Mouse (Mus musculus) MEL (cell line): ENCODE measurements around the gene Plk2. TPM values are rescaled to one million over a fixed set of nuclear protein-coding genes. Genes with fewer than 3 reads are reported as not detected.

ENCODE experiments used
- DNase-seq: peaks from one replicate; pipeline ENCODE4 v3.0.0; 2011; ENCODE audit warnings: low read depth, low spot score
- H3K27ac ChIP-seq: 2 replicates; pipeline ENCODE4 v1.5.1; 2012; ENCODE audit warnings: low read depth, mild to moderate bottlenecking, control low read depth, low read length, moderate library complexity; ENCODE audit not compliant: control insufficient read depth
- H3K27me3 ChIP-seq, 2 experiments: fragments of 150-350 bp in 1 of 2; sonication (generic) in 1 of 2; 2 replicates each; pipeline ENCODE4 v1.6.1; 2012; ENCODE audit warnings: low read length in 2 of 2, mild to moderate bottlenecking in 2 of 2, improper control_type of control experiment in 1 of 2, moderate library complexity in 1 of 2; ENCODE audit not compliant: insufficient read depth in 2 of 2, control insufficient read depth in 1 of 2
- H3K36me3 ChIP-seq, 2 experiments: 2 replicates each; pipeline ENCODE4 v1.6.1; 2012 to 2014; ENCODE audit warnings: low read length in 2 of 2, improper control_type of control experiment in 1 of 2, inconsistent platforms in 1 of 2, mild to moderate bottlenecking in 1 of 2; ENCODE audit not compliant: insufficient read depth in 2 of 2, control insufficient read depth in 1 of 2
- H3K4me1 ChIP-seq, 2 experiments: fragments of 150-350 bp in 1 of 2; sonication (generic) in 1 of 2; 2 replicates each; pipeline ENCODE4 v1.6.1; 2012; ENCODE audit warnings: low read length in 2 of 2, improper control_type of control experiment in 1 of 2, mild to moderate bottlenecking in 1 of 2; ENCODE audit not compliant: insufficient read depth in 2 of 2, control insufficient read depth in 1 of 2
- H3K4me3 ChIP-seq, 2 experiments: fragments of 150-350 bp in 1 of 2; sonication (generic) in 1 of 2; 2 replicates each; pipeline ENCODE4 v1.5.1; 2012; ENCODE audit warnings: low read depth in 2 of 2, low read length in 2 of 2, mild to moderate bottlenecking in 2 of 2, moderate library complexity in 2 of 2, control low read depth in 1 of 2, improper control_type of control experiment in 1 of 2; ENCODE audit not compliant: control insufficient read depth in 1 of 2, insufficient read depth in 1 of 2
- H3K79me2 ChIP-seq: 2 replicates; pipeline ENCODE4 v1.6.1; 2012; ENCODE audit warnings: mild to moderate bottlenecking, low read length, moderate library complexity; ENCODE audit not compliant: control insufficient read depth, poor library complexity, insufficient read depth
- H3K9ac ChIP-seq: 2 replicates; pipeline ENCODE4 v1.6.1; 2012; ENCODE audit warnings: low read depth, mild to moderate bottlenecking, control low read depth, low read length, moderate library complexity; ENCODE audit not compliant: control insufficient read depth, poor library complexity, severe bottlenecking
- H3K9me3 ChIP-seq: fragments of 150-350 bp; sonication (generic); replicated peaks from 2 replicates; pipeline ENCODE4 v1.6.1; 2012; ENCODE audit warnings: mild to moderate bottlenecking, low read length, improper control_type of control experiment, moderate library complexity; ENCODE audit not compliant: insufficient read depth
- CHD1 ChIP-seq: IDR thresholded peaks from 2 replicates; pipeline ENCODE4 v1.6.1; 2012; ENCODE audit warnings: low read depth, mild to moderate bottlenecking, inconsistent platforms, low read length, improper control_type of control experiment
- E2F4 ChIP-seq: IDR thresholded peaks from 2 replicates; pipeline ENCODE4 v1.6.1; 2011; ENCODE audit warnings: low read depth, low read length, improper control_type of control experiment, borderline replicate concordance
- EP300 ChIP-seq, 2 experiments: IDR thresholded peaks; 2 replicates each; pipeline ENCODE4 v1.6.1; 2011; ENCODE audit warnings: improper control_type of control experiment in 2 of 2, low read length in 2 of 2, low read depth in 1 of 2, mild to moderate bottlenecking in 1 of 2
- GABPA ChIP-seq: IDR thresholded peaks from 2 replicates; pipeline ENCODE4 v1.6.1; 2012; ENCODE audit warnings: low read depth, mild to moderate bottlenecking, inconsistent platforms, low read length, improper control_type of control experiment, moderate library complexity
- HCFC1 ChIP-seq: IDR thresholded peaks from 2 replicates; pipeline ENCODE4 v1.6.1; 2012; ENCODE audit warnings: low read depth, mild to moderate bottlenecking, inconsistent platforms, low read length, improper control_type of control experiment, moderate library complexity
- JUND ChIP-seq: IDR thresholded peaks from 2 replicates; pipeline ENCODE4 v1.6.1; 2011; ENCODE audit warnings: low read depth, mild to moderate bottlenecking, improper control_type of control experiment, low read length
- MEF2A ChIP-seq: IDR thresholded peaks from 2 replicates; pipeline ENCODE4 v1.6.1; 2014; ENCODE audit warnings: low read depth, mild to moderate bottlenecking, inconsistent platforms, low read length, improper control_type of control experiment; ENCODE audit not compliant: poor library complexity, insufficient replicate concordance, severe bottlenecking; ENCODE audit errors: extremely low read depth
- MXI1 ChIP-seq: IDR thresholded peaks from 2 replicates; pipeline ENCODE4 v1.6.1; 2011; ENCODE audit warnings: mild to moderate bottlenecking, low read depth, low read length, improper control_type of control experiment
- MYB ChIP-seq: IDR thresholded peaks from 2 replicates; pipeline ENCODE4 v1.6.1; 2011; ENCODE audit warnings: mild to moderate bottlenecking, low read depth, low read length, improper control_type of control experiment
- RAD21 ChIP-seq: IDR thresholded peaks from 2 replicates; pipeline ENCODE4 v1.6.1; 2011; ENCODE audit warnings: mild to moderate bottlenecking, low read depth, low read length, improper control_type of control experiment
- USF2 ChIP-seq, 2 experiments: IDR thresholded peaks; 2 replicates each; pipeline ENCODE4 v1.6.1; 2011 to 2012; ENCODE audit warnings: improper control_type of control experiment in 2 of 2, low read length in 2 of 2, borderline replicate concordance in 1 of 2, inconsistent platforms in 1 of 2, low read depth in 1 of 2, mild to moderate bottlenecking in 1 of 2; ENCODE audit not compliant: insufficient read depth in 1 of 2
- ZMIZ1 ChIP-seq: IDR thresholded peaks from 2 replicates; pipeline ENCODE4 v1.6.1; 2012; ENCODE audit warnings: low read depth, mild to moderate bottlenecking, inconsistent platforms, low read length, improper control_type of control experiment, moderate library complexity
- polyA plus RNA-seq, 2 experiments: library from polyadenylated mRNA; stranded (reverse) in 1 of 2; unstranded in 1 of 2; fragments of >175 nt in 1 of 2; fragments of >200 nt in 1 of 2; gene quantifications; 2 replicates each; pipeline versions ENCODE4 v1.2.1 to v1.2.4; 2012; ENCODE audit warnings: low replicate concordance in 2 of 2, low read depth in 1 of 2; ENCODE audit not compliant: insufficient read length in 2 of 2, insufficient read depth in 1 of 2, missing spikeins in 1 of 2
- total RNA-seq: library from RNA; depleted of rRNA; stranded (reverse); fragments of 300-350 nt; gene quantifications from 2 replicates; pipeline ENCODE4 v1.2.3, GENCODE M21; 2012; rRNA removed

The Plk2 gene
- total and polyA plus RNA-seq, 3 experiments: not detected

DNA sequence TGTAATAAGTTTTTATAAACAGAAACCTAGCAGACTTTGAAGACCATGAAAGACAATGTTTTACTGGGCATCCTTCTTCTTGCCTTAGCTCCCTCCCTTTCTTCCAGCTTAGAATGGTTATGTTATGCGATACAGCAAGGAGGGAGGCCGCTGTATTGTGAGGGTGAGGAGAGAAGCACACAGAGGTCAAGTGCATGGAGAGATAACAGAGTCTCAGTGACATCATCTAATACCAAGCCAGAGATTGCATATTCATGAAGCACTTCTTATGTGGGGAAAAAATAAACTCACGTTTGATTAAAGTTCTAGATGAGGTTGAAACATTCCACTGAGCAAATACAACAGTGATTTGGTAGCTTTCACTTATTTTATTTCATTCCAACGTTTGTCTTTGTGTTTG is 55.2 kb downstream of the Plk2 start:
- Histone ChIP-seq H3K27me3 (no peaks in the 10 kb centered on the region), H3K4me3 (no peak overlapping the region), H3K79me2 (no peaks in the 10 kb centered on the region), H3K36me3 (no peaks in the 10 kb centered on the region), H3K4me1 (no peaks in the 10 kb centered on the region), H3K9ac (no peak overlapping the region), H3K9me3 (no peaks in the 10 kb centered on the region), H3K27ac (no peak overlapping the region)
- TF ChIP-seq EP300 (IDR thresholded peaks at IDR 0.05; ENCODE audit: low read depth in 1 of 2, low read length in 2 of 2) (no peak), GABPA (no peak), E2F4 (no peak), MEF2A (no peak), RAD21 (no peak), MXI1 (no peak), MYB (no peak), JUND (no peak), ZMIZ1 (no peak), USF2 (IDR thresholded peaks at IDR 0.05; ENCODE audit: borderline replicate concordance in 1 of 2, insufficient read depth in 1 of 2, low read depth in 1 of 2, low read length in 2 of 2) (no peak), HCFC1 (no peak), CHD1 (no peak)
- DNase-seq: no peak

Other genes with a start within 250 kb of the Plk2 start
- gene Rab3c, start 114.0 kb upstream of the Plk2 start, total RNA-seq: not detected in 2 replicates
- gene Rab3c, start 114.0 kb upstream of the Plk2 start, polyA plus RNA-seq: not detected
- 0.12 and 0.16 TPM in 2 replicates for gene Gapt, start 37.8 kb upstream of the Plk2 start, total RNA-seq
- under 1 TPM in 1 of 2 experiments, not detected in 1; 0.07 TPM for gene Gapt, start 37.8 kb upstream of the Plk2 start, polyA plus RNA-seq